8 mouse cellular contexts compared by ENCODE assay signal in the genomic region with DNA sequence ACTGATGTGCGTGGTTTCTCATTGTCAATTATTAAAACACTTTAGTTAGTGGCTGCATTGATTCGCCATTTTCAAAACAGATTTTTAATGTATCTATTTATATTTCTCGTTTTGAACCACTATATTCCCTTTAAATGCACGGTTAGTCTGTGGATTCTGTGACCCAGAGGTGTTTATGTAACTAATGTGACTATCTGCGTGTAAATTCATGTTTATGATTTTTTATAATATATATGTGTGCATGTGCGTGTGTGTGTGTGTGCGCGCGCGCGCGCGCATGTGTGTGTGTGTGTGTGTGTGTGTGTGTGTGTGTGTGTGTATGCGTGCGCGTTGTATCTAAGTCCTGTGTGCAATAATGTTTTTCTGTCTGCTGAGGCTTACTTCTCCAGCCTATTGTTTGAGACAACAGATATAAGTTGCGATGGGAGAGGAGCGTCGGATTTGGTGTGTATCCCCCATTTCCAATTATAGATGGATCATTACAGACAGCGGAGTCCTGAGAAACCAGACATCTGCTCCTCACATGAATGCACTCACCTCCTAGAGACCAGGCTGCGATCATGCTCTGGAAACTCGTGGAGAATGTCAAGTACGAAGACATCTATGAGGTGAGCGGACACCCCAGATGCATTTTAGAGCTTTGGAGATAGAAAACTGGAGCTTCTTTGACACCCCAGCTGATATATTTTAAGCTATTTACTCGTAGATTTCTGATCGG. TPM values are rescaled to one million over a fixed set of nuclear protein-coding genes. Genes with fewer than 3 reads are reported as not detected.
DNase-seq lines count a peak whose midpoint lies in the region; ATAC-seq and TF ChIP-seq lines count a peak whose summit lies in the region.

Tfap2b (plus strand) TSS at position 274 of the 718 bp plus-strand sequence.

- H3K27me3 ChIP-seq in forebrain, postnatal 0 days (ENCODE audit: insufficient read depth, low read length), result peaks cover 55% of the 10 kb centered on the region

- H3K36me3 ChIP-seq in forebrain, postnatal 0 days (ENCODE audit: insufficient read depth), result no peaks in the 10 kb centered on the region

- H3K27ac ChIP-seq in forebrain, postnatal 0 days (ENCODE audit: low read depth, low read length), result no peak within 1 kb of the TSS

- no peaks in the 10 kb centered on the region for H3K4me1 ChIP-seq in forebrain, postnatal 0 days (ENCODE audit: insufficient read depth)

- no peak within 1 kb of the TSS for H3K4me2 ChIP-seq in forebrain, postnatal 0 days (ENCODE audit: low read depth)

- no peak within 1 kb of the TSS for H3K9ac ChIP-seq in forebrain, postnatal 0 days

- no peak for ATAC-seq in forebrain, postnatal 0 days

- 3% methylated on average over 26 of the region's 26 CpGs for WGBS in forebrain, postnatal 0 days

- H3K9me3 ChIP-seq in forebrain, postnatal 0 days (ENCODE audit: low read length), result no peaks in the 10 kb centered on the region

- TF ChIP-seq CTCF in forebrain, postnatal 0 days (IDR thresholded peaks at IDR 0.05; ENCODE audit: low read depth), result no peak

- no peak within 1 kb of the TSS for H3K4me3 ChIP-seq in forebrain, postnatal 0 days (ENCODE audit: low read depth, low read length)

- DNase-seq in adrenal gland, postnatal 25 days, result no peak
- no peak for DNase-seq in adrenal gland, adult (ENCODE audit: inconsistent age in 2 of 2, low spot score in 1 of 2)
- DNase-seq in ES-CJ7 (ENCODE audit: low read depth, low spot score), result peak; percentile 70
- DNase-seq in forebrain, postnatal 0 days, result peak; percentile 72
- DNase-seq in mesoderm, embryonic 11.5 days (ENCODE audit: low read depth, low spot score), result peak; percentile 63
- DNase-seq in yolk sac, embryonic 10.5 days (ENCODE audit: low spot score), result no peak
- DNase-seq in frontal cortex, postnatal 36 days (ENCODE audit: low spot score in 2 of 2), result no peak
- no peak for DNase-seq in ovary, postnatal 14 days (ENCODE audit: low spot score)

RNA-seq across cellular contexts. Expression of gene Tfap2b, which starts in this region (rescaled TPM):
- 8.6 and 11.0 TPM in 2 replicates for total RNA-seq in adrenal gland, postnatal 25 days (2021)
- 1.0 and 1.6 TPM in 2 replicates for total RNA-seq in forebrain, postnatal 0 days (2014; rRNA removed)
- 1.5 and 1.8 TPM in 2 replicates for polyA plus RNA-seq in forebrain, postnatal 0 days (2015; fragmentation: Nextera tagmentation; extraction: Ambion mirVana)

Comparison
In these comparisons a context has a peak if more than half of its experiments do, and no peak if none do; other contexts are left out.
1. DNase-seq: peak in ES-CJ7 (single experiment), forebrain, postnatal 0 days (single experiment) and mesoderm, embryonic 11.5 days (single experiment); none in adrenal gland, postnatal 25 days (single experiment), adrenal gland, adult (0 of 2), yolk sac, embryonic 10.5 days (single experiment), frontal cortex, postnatal 36 days (0 of 2) and ovary, postnatal 14 days (single experiment).